Mouse (Mus musculus): ENCODE data around the gene Cyp2c38.
"Not testable (repeated sequence)": the region's sequence is repeated elsewhere in the genome, so short reads cannot be mapped to it uniquely, and the experiment has no call there.

The Cyp2c38 gene

DNA sequence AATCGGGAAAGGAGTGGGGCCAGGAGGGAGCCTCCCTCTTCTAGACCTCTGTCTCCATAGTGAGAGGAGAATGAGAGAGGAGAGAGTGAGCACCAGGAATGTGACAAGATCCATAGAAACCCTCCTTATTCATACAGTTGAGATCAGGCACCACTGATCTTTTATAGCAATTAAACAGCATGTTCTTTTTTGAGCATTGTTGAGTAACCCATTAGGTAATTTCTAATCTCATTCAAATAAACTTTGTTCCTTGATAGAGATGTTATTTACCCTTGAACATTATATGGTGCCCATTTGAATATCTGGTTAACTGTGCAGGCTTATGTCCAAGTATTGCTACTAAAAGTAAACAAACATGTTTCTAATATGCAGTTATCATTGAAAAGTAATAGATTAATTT is at the start of gene Cyp2c38:
TSS of gene Cyp2c38 (minus strand) at position 135 of the 400 bp plus-strand sequence.
- no peak for DNase-seq

DNA sequence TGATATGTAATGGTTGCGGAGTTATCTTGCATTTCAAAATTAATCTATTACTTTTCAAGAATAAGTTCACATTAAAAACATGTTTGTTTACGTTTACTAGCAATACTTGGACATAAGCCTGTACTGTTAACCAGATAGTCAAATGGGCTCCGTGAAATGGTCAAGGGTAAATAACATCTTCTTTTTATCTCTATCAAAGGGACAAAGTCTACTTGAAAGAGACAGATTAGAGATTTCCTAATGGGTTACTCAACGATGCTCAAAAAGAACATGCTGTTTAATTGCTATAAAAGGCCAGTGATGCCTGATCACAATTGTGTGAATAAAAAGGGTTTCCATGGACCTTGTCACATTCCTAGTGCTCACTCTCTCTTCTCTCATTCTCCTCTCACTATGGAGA is 47.7 kb upstream of the Cyp2c38 start, which contains the start of gene Cyp2c39:
TSS of gene Cyp2c39 (plus strand) at position 329 of the 400 bp plus-strand sequence.
- DNase-seq: no peak

DNA sequence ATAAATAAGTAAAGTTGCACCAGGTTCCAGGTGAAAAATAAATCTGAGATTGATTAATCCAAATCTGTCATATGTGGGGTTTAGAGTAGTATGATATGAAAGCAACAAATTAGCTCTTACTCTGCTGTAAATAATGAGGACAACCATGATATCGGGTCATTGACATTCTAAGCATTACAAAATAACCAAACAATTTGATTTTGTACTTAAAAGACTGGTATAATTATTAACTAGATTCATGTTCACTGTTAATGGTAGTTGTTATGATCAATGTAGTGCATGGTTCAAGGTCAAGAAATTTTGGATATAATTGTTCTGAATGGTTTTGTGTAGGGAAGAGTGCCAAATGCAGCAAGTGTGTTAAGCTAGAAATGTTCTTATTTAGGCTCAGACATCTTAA is 46.7 kb upstream of the Cyp2c38 start:
- no peak for DNase-seq

DNA sequence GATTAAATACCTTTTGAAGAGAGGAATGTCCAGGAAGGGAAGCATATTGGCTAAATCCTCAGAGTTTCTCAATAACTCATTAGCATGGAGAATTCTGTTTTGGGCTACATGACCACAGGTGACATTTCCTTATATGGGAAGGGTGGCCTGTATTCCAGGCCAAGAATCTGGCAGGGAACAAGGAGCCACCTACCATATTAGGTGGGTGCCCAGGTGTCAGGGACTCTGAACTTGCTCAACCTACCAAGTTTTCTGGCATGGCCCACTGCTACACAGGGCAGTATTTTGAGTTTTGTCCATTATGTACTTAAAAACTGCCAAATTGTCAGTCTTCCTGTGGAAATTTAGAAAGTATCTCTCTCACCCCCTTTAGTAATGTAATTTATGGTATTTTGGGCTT is 43.5 kb upstream of the Cyp2c38 start:
- DNase-seq: no peak

DNA sequence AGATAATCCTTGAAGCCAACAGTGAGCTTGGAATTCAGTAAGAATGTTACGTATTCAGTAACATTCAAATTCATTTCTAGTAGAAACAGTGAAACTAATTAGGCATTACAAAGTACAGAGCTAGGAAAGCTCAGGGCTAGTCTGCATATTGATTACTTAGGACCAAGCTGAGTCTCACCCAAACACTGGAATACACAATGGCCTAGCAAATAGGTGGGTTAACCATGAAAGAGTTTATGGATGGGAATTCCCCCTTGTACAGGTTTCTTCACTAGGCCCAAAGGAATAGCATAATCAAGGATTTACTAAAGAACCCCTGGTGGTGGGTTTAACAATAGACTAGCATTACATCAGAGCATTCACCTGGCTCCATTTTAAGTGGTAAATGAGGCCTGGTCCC is 21.1 kb upstream of the Cyp2c38 start:
- DNase-seq: not testable (repeated sequence)

DNA sequence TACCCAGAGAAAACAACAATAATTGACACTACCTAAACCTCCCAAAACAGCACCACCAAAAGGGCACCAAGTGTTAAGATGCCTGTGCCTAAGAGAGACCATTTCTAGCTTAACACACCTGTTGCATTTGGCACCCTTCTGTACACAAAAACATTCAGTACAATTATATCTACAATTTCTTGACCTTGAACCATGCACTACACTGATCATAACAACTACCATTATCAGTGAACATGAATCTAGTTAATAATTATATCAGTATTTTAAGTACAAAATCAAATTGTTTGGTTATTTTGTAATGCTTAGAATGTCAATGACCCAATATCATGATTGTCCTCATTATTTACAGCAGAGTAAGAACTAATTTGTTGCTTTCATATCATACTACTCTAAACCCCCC is 1.0 kb upstream of the Cyp2c38 start:
- no peak for DNase-seq
